Mouse (Mus musculus): ENCODE data around the gene Tspan2.

GRCm38 (mm10) chr3:102701303-102701702, 33.0 kb upstream of the Tspan2 start:
- TF ChIP-seq CTCF (IDR thresholded peaks at IDR 0.05; ENCODE audit: borderline replicate concordance, extremely low read depth, insufficient read depth, insufficient read length): no peak
- no peak for TF ChIP-seq POLR2A (IDR thresholded peaks at IDR 0.05; ENCODE audit: borderline replicate concordance, extremely low read depth, insufficient read depth, insufficient read length, poor library complexity, severe bottlenecking)

Measured in brain, embryonic 14.5 days (tissue).